Mouse (Mus musculus) embryo, embryonic 9.5 days (tissue): ENCODE results near the gene Pigx.

Experiments
- DNase-seq: peaks from one replicate; pipeline ENCODE4 v3.0.0-alpha.2; 2017; ENCODE audit errors: extremely low spot score

Gene Pigx

DNA sequence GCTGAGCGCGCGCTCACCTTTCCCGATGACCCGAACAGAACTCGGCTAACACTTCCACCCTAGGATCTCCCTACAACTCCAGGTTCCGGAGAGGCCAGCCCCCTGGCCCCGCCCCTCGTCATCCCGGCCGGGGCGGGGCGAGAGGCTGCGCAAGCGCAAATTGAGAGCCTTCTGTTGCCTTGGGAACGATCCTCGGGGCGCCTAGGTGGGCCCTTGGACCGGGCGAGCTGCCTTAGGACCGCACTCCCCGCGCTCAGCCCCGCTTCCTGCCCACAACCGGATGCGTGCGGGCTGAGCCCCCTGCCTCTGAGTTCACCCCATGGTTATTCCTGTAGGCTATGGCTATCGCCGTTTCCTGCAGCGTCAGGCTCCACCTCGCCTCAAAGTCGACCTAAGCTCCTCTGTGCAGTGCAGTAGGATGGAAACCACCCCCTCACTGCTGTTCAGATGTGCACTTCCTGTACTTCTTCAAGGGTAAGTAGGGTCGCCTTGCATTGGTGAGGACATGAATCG is at the start of gene Pigx, which contains the start of gene Cep19:
Pigx (minus strand) TSS at position 103 of the 513 bp plus-strand sequence.
Cep19 (plus strand) TSS at position 163 of the 513 bp plus-strand sequence.
- DNase-seq: peak; percentile 96

DNA sequence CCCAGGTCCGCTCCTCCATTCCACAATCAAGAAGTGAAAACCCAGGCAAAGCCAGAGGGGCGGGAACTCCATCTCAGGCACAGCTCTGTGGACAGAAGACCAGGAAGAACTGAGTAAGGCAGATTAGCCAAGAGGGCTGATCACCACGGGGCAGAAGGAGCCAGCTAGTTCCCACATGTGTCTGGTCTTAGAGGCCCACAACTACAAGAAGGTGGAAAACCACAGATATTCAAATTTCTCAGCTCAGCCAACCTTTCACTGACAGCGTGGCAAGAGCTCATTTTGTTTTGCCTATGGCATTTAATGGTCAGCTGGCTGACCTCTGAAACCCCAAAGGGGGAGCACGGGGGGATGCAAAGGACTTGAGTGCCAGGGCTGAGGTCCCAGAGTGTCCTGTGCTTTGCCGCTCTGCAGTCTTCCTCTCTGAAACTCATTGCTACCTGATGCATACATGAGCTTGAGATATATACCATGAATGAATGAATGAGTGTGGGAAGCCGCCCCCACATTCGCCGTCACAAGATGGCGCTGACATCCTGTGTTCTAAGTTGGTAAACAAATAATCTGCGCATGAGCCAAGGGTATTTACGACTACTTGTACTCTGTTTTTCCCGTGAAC is 48.2 kb upstream of the Pigx start:
- peak; percentile 20 for DNase-seq

DNA sequence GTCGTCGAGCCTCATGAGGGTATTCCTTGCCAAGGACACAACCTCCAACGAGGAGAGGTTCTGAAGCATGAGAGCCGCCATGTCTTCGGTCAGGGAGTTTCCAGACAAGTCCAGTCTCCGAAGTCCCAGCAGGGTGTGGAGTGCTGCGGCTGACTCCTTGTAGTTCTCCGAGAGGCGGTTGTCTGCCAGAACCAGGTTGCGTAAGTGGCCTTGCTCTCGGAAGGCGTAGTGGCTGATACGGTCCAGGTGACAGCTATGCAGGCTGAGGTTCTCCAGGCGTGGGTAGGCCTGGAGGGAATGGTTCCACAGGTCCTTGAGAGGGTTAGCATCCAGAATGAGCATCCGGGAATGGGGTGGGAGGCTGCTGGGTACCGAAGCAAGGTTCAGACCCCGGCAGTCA is 45.1 kb upstream of the Pigx start:
- DNase-seq: no peak

DNA sequence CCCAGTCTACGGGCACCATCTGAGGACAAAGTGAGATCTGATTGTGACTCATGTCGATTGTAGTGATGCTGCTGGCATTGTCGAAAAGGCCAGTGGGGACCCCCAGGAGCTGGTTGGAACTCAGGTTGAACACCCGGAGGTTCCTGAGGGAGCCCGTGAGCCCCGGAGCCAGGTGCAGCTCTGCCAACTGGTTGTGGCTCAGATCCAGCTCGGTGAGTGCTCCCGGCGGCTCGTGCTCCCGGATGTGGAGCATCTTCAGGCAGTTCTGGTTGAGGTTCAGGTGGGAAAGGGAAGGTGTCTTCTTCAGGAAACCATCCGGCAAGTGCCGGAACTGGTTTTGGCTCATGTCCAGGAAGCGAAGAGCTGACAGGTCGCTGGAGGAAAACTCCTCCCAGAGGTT is 44.2 kb upstream of the Pigx start:
- no peak for DNase-seq

DNA sequence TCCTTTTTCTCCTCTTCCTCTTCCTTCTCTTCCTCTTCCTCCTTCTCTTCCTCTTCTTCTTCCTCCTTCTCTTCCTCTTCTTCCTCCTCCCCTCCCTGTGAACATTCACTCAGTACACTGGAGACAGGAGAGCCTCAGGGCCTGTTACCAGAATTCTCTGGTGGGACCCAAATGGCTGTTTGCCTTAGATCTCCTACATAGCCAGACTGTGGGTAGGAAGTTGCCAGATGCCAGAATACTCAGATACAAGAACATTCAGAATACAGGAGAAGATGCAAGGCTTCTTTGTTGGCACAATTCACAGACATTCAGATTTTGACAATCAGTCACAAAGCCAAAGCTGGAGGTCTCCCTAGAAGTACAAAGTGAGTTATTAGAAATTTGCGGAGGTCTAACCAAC is 39.4 kb upstream of the Pigx start:
- no peak for DNase-seq

DNA sequence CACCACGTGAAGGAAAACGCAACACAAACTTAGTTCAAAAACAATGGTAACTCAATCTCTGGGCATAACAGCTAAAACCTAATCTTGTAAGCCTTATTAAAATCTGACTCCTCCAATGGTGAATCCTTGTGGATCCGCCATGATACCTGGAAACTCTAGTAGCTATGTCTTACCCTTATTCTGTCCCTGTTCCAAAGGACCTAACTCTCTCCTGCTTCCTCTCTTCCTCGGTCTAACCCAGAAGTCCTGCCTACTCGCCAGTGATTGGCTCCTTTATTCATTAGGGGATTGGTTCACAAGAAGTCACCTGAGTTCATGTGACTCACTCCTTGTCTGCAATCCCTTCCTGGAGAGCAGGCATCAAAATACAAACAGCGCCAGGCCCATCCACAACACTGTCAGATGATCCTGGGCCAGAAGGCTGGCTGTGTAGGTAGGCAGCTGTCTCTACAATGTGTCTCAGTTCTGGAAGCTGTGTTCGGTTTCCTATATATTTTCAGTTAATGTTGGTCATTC is 36.4 kb upstream of the Pigx start:
- no peak for DNase-seq

DNA sequence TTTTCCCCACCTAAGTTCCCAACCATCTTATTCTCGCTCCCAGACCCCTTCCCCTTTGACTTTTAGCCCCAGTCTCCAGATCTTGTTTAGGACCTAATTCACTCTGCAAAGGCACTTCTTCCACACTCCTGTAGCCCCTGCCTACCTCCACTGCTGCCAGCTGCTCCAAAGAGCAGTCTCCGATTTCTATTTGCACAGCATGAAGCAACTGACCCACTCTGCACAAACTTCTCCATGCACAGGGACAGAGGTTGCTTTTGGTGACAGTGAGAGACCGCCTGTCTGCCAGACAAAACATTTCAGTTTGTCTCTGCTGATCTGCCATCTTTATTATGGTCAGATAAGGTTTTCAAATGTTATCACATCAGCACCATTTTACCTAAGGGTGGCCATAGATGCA is 33.6 kb upstream of the Pigx start:
- no peak for DNase-seq

DNA sequence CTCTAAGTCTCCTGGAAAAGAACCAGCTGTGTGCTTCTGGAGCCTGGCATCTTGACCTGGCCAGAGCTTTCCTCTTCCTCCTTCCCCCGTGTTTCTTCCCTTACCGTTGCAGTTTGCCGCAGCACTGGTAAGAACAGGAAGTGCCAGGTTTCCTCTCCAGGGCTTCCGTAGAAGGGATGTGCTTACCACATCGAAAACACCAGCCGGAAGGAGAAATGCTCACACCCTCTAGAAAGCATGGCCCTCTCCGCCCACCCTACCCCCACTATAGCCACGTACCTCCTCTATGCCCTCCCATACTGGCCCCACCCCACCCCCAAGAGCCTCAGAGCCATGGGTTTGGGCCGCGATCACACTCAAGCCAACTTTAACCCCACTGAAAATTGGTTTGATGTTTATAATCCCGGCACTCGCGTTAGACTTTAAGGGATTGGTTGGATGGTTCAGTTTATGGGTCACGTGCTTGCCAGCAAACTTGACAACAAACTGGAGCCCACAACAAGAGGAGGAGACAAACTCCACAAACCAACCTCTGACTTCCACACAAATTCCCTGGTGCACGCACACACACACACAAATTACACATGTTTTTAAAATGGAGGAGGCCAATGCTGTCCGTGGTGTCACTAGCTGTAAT is 30.8 kb upstream of the Pigx start:
- no peak for DNase-seq

DNA sequence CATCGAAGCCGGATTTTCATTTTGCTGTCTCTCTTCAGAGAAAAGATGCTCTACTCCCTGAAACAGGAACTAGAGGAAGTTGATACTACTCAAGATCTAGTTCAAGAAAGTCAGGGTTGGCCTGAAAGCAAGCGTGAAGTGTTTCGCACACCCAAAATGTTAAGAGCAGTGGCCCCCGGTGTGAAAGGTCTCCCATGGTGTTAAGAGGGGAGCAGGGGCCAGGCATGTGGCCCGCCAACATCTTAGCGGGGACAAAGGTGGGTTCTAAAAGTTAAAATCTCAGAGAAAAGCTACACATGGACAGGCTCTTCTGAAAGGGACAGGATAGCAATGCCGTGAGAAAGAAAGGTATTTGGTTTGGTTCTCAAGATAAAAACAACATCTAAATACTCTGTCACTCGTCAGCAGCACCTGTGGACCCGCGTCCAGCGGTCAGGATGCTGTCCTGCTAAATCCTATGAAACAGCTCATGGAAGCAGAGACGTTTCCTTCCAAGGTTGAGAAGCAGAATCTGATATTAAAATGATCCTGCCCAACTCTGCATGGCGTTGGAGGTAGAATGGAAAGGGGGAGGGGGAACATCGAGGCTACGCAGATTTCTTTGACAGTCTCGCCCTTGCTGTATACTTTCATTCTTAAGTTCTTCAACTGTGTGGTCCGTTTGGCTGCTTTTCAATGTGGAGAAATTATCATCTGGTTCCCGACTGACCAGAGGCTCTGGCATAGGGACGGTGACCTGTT is 30.1 kb upstream of the Pigx start:
- no peak for DNase-seq

DNA sequence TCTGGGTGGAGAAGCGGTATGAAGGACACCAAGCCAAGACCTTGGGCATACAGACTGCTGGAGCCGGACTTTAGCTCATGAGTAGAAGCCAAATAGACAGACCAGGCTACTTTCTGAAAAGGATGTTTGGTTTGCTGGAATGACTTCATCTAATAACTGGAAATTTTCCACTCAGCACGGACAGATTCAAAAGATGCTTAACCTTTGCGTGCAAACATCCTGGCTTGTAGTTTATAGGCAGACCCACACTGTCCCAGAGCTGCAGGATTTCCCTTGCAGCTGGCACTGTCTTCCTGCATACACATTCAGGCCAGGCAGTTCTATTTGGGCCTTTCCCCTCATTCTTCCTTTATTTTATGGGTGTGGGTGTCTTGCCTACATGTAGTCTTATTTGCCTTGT is 27.5 kb upstream of the Pigx start:
- DNase-seq: no peak

DNA sequence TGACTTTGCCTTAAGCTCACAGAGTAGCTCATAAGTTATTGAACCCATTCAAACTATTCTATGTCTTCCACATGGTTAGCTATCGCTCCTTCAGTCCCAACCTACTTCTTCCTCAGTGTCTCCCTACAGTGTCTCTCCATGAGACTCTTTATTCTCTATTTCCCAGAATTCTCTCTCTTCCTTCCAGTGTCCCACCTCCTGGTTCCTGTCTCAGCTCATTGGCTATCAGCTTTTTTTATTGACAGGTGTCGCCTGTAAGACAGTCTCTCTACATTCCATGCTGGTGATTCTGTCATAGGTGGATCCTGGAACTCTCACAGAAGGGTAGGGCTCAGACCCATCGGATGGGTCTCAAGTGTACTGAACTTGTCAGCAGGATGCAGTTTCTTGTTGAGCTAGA is 25.8 kb upstream of the Pigx start:
- DNase-seq: no peak

DNA sequence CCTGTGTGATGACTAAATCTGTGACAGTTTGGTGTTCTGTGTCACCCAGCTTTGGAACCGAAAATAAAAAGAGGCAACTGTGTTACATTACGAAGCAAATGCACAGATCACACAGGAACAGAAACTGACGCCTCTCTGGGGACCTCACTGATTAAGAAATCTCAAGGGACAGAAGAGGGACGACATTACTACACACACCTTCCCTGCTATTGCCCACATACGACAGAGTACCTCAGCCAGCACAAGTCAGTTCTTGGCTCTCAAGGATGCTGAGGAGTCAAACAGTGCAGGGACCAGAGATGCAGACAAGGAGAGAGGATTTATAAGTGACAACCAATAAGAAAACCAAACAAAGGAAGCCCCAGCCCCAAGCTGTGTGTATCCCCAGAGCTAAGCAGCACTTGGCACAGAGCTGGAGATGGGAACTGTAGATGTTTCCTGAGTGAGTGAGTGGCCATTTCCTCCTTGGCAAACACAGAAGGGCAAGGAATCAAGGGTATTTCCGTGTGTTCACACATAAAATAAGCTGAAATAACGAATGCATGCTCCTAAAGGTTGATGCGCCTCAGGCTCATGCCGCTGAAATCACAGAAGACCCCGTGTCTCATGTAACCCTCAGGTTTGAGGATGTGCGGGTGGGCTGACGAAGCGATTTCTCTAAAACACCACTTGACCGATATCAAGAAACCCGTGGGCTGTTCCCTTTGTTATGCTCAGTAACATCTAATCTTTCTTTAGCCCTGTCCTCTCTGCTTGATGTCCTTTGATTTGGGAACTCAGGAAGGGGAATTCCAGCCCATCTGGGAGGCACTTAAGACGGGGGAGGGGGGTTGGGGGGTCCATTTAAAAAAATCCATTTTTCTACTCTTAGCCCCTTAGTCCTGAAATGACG is 25.1 kb upstream of the Pigx start:
- no peak for DNase-seq

DNA sequence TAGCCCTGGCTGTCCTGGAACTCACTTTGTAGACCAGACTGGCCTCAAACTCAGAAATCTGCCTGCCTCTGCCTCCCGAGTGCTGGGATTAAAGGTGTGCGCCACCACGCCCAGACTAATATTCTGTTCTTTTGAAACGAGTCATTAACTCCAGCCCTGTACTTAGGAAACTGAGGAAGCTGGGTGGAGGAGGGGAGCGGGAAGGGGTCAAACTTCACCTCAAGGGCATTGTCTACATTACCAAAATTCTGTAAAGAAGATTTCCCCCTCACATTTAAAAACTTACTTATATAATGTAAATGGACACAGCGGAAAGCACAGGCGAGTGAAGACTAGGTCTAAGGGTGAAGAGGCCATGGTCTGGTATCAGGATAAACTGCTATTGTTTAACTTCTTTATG is 24.5 kb upstream of the Pigx start:
- no peak for DNase-seq

DNA sequence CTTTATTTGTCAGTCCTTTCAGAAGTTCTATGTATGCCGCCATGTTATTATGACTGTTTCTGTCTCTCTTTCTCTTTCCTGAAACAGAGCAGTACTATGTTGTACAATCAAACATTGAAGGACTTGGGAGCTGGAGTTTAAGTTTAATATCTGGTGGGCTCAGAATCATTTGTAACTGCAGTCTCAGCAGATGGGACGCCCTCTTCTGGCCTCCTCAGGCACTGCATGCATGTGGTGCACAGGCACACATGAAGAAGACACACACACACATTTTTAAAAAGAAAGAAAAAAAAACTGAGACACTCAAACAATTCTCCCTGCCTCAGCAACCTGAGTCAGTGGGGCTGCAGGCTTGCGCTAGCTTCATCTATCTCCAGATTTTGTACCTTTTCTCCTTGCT is 20.9 kb upstream of the Pigx start:
- no peak for DNase-seq

DNA sequence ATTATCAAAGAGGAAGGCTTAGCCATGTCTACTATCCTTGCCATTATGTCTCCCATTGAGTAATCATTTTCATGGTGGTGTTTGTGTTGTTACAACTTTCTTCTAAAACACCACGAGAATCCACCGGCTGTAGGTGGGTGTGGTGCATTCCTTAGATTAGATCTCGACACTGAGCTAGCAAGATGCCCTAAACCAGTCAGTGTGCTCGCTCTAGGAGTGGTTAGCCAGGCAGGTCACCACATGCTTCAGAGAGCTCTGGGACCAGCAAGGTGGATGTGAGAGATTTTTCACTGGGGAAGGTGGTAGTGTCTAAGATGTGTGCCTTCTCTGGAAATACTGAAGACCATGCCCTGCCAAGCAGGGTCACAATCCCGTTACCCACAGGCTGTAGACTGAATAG is 16.6 kb upstream of the Pigx start:
- no peak for DNase-seq

DNA sequence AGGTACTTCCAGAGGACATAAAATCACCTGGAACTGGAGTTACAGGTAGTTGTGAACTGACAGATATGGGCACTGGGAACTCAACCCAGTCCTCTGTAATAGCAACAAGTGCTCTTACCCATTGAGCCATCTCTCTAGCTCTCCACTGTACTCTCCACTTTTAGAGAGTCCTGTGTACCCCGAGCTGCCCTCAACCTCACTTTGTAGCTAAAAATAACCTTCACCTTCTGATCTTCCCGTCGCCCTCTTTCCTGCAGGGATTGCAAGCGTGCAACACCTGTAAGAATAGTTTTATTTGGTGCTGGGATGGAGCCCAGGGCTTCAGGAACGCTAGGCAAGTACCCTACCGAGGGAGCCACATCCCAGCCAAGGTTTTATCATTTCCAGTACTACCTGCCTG is 16.2 kb upstream of the Pigx start:
- no peak for DNase-seq

DNA sequence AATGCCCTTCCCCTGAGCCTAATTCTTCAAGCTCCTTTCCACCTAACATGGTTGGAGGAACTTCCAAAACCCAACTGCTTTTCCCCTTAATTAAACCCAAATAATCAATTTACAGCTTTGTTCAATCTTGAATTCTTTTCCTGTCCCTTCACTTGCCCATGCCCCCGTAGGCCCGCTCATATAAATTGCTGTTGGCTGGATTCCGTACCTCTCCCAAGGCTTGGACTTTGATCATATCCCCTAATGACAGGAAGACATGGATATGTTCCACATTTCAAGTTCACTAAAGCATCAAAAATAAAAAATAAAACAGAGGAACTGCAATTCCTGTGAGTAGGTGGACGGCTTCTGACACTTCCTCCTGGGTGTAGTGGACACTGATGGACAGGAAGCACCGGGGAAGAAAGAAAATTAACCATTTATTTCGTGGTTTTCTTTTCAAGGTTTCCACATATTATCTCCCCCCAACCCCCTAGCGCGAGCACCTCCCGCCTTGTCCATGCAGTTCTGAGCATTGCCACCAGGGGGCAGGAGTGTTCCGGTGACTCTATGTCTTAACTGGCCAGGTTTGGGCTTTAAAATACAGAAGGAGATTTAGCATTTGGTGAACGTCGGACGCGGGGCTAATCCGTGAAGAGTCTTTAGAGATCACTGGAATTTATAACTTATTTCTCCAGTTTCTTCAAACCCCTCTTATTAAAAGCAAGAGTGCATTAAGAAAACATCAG is 15.6 kb upstream of the Pigx start:
- DNase-seq: peak; percentile 85

DNA sequence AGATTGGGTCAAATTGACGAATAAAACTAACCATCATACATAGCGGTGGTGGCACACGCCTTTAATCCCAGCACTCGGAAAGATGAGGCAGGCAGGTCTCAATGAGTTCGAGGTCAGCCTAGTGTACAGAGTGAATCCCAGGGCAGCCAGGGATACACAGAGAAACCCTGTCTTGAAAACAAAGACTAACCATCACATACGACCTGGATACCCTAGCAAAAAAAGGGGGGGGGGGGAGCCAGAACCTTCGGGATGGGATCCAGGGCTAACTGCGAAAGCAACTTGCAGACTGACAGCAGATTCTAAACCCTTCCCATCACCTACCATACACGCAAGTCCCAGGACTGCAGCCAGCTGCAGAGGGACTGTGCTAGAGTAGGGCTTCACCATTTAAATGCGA is 14.9 kb upstream of the Pigx start:
- DNase-seq: no peak

DNA sequence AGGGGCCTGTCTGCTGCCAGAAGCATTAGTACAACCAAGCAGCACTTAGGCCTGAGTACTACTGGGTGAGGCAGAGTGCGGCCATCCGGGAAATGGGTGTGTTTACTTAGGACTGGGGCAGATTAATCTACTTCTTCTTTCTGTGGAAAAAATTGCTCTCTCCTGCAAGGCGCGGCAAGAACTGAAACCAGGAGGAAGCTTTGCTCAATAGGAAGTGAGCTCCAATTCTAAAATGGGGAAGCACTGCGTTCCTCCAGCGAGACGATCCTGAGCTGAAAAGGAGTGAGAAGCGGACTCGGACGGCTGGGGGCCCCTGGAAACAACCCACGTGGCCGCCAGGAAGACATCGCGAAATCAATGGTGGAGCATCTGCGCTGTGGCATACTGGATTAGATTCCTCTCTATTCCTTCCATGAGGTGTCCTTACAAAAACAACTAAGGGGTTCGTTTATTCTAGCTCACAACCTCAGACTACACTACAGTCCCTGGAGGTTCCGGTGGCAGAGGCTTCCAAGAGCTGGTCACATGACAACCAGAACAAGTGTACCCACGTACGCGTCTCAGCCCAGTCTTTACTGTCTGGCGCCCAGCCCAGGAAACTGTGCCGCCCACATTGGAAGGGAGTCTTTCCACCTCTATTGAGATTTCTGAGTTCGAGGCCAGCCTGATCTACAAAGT is 14.1 kb upstream of the Pigx start:
- no peak for DNase-seq

DNA sequence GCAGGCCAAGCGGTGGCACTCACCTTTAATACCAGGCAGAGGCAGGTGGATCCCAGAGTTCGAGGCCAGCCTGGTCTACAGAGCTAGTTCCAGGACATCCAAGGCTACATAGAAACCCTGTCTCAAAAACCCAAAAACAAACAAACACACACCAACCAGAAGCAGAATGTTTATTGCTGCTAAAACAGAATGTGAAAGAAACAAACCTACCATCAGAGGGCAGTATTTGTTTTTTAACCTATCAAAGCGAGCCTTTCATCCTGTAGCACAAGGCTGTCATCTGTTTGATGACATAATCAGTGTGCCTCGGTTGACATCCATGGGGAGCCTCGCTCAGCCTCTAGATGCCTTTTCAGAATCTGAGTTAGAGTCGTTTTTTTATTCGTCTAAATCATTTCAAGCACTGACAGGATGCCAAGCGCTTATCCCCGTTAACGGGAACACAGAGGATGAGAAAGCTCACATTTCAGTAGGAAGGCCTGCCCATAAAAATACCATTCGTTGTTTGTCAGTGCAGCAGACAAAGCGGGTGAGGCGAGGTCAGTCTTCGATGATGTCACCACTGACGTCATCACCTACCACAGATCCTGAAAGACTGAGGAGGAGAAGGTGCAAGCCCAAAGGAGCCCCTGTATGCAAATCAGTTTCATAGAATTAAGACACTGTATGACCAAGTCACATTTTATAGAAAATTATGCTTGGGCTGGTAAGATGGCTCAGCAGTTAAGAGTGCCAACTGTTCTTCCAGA is 11.6 kb upstream of the Pigx start:
- no peak for DNase-seq
